Mouse (Mus musculus): ENCODE measurements around the gene Auts2.

DNA sequence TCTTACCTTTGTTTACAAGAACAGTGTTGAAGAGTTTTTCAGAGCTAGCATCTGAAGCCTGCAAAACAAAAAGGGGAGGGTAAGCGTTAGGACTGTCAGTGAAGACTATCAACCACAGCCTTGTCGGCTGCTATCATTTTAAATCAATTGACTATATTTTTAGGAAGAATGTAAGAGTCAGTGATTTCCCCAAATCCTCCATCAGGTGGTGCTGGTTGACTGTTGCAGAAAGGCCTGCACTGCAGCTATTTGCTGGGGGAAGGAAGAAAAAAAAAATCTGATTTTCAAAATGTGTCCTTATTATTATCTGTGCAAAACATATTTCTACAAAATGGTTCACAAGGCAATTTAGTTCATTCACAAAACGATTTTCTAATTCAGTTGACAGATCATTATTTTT lies 1009.3 kb downstream of the Auts2 start:
- TF ChIP-seq CTCF (conservative IDR thresholded peaks at IDR 0.05 in 1 of 2, IDR thresholded peaks at IDR 0.05 in 1 of 2; ENCODE audit: low read depth in 2 of 2, low read length in 2 of 2) (no peak), TCF12 (IDR thresholded peaks at IDR 0.05; ENCODE audit: low read depth, low read length) (no peak)

Data from CH12.LX (cell line).